ENCODE assay signal across 8 mouse cellular contexts in genomic region chr13:80885834-80886663, GRCm38 (mm10). TPM values are rescaled to one million over a fixed set of nuclear protein-coding genes. Genes with fewer than 3 reads are reported as not detected.
DNase-seq lines count a peak whose midpoint lies in the region; ATAC-seq and TF ChIP-seq lines count a peak whose summit lies in the region.

No protein-coding gene starts in this region.

- WGBS in heart, embryonic 12.5 days, result under 1% methylated on average over 69 of the region's 72 CpGs
- under 1% methylated on average over 64 of the region's 72 CpGs for WGBS in kidney, embryonic 16.5 days
- under 1% methylated on average over 72 of the region's 72 CpGs for WGBS in liver, adult 2 months

- H3K36me3 ChIP-seq in erythroblast, embryonic 14.5 days (ENCODE audit: control insufficient read depth), result peaks cover 40% of the 10 kb centered on the region
- peaks cover 21% of the 10 kb centered on the region for H3K36me3 ChIP-seq in heart, embryonic 12.5 days
- H3K36me3 ChIP-seq in kidney, embryonic 16.5 days (ENCODE audit: insufficient read depth, low read length), result peaks cover 16% of the 10 kb centered on the region
- H3K36me3 ChIP-seq in liver, adult 2 months (ENCODE audit: control insufficient read depth, insufficient read depth, low read length), result peaks cover 27% of the 10 kb centered on the region

- ATAC-seq in heart, embryonic 12.5 days (ENCODE audit: insufficient number of reproducible peaks, low FRiP score), result peak; percentile 91
- peak; percentile 95 for ATAC-seq in kidney, embryonic 16.5 days (ENCODE audit: low FRiP score, low TSS enrichment)
- peak; percentile 56 for ATAC-seq in monocyte, adult 5-6 weeks (replicated peaks; ENCODE audit: insufficient number of reproducible peaks, low FRiP score, low TSS enrichment, poor library complexity, severe bottlenecking)

- H3K4me3 ChIP-seq in erythroblast, embryonic 14.5 days (replicated peaks), result peak overlapping the region; percentile 94
- H3K4me3 ChIP-seq in heart, embryonic 12.5 days, result peak overlapping the region; percentile 83
- H3K4me3 ChIP-seq in kidney, embryonic 16.5 days (ENCODE audit: low read length), result peak overlapping the region; percentile 88
- peak overlapping the region; percentile 90 for H3K4me3 ChIP-seq in liver, adult 2 months (ENCODE audit: insufficient read depth, low read depth, low read length)

- 0 out of 2 replicates have a peak, but pooled peaks cover 3% of the 10 kb centered on the region for H3K79me2 ChIP-seq in liver, adult 2 months (ENCODE audit: control insufficient read depth, insufficient read depth, low read length)

- H3K4me1 ChIP-seq in erythroblast, embryonic 14.5 days (ENCODE audit: control insufficient read depth), result peaks cover 17% of the 10 kb centered on the region
- 0 out of 2 replicates have a peak, but pooled peaks cover 2% of the 10 kb centered on the region for H3K4me1 ChIP-seq in heart, embryonic 12.5 days (replicated peaks)
- H3K4me1 ChIP-seq in kidney, embryonic 16.5 days (ENCODE audit: insufficient read depth, low read length), result peaks cover 7% of the 10 kb centered on the region; the same call in 1 of the 2 replicates
- peaks cover 4% of the 10 kb centered on the region; the same call in 1 of the 2 replicates for H3K4me1 ChIP-seq in liver, adult 2 months (ENCODE audit: control insufficient read depth, insufficient read depth, low read length)

- H3K27me3 ChIP-seq in erythroblast, embryonic 14.5 days (ENCODE audit: control insufficient read depth), result no peaks in the 10 kb centered on the region
- H3K27me3 ChIP-seq in heart, embryonic 12.5 days (replicated peaks), result no peaks in the 10 kb centered on the region
- H3K27me3 ChIP-seq in kidney, embryonic 16.5 days (ENCODE audit: insufficient read depth, low read length), result no peaks in the 10 kb centered on the region
- H3K27me3 ChIP-seq in liver, adult 2 months (ENCODE audit: control insufficient read depth, insufficient read depth, low read length), result no peaks in the 10 kb centered on the region

- no peak for TF ChIP-seq CTCF in liver, adult 2 months (IDR thresholded peaks at IDR 0.05; ENCODE audit: low read depth, low read length)

- H3K4me2 ChIP-seq in heart, embryonic 12.5 days, result peak overlapping the region; percentile 73
- peak overlapping the region; percentile 48 for H3K4me2 ChIP-seq in kidney, embryonic 16.5 days (replicated peaks; ENCODE audit: low read depth, low read length)

- peak; percentile 99 for DNase-seq in CD4-positive, CD25-positive, alpha-beta regulatory T cell, adult 2 months (ENCODE audit: low read depth, low spot score)
- DNase-seq in brain, embryonic 18.5 days (ENCODE audit: low read depth, low spot score), result peak; percentile 91
- DNase-seq in liver, adult 2 months (ENCODE audit: extremely low read depth, low read depth, low spot score), result peak; percentile 57
- DNase-seq in spleen, postnatal 36 days (ENCODE audit: low spot score in 2 of 2), result peak; percentile 96

- H3K9ac ChIP-seq in heart, embryonic 12.5 days, result peak overlapping the region; percentile 100
- H3K9ac ChIP-seq in kidney, embryonic 16.5 days (replicated peaks; ENCODE audit: low read length), result peak overlapping the region; percentile 100
- H3K9ac ChIP-seq in liver, adult 2 months (ENCODE audit: low read depth, low read length), result peak overlapping the region; percentile 96

- peak; percentile 26; the same call in 1 of the 2 replicates for TF ChIP-seq POLR2A in liver, adult 2 months (IDR thresholded peaks at IDR 0.05; ENCODE audit: extremely low read depth, insufficient read depth, low read length)

- H3K9me3 ChIP-seq in erythroblast, embryonic 14.5 days (ENCODE audit: control insufficient read depth, low read length), result no peaks in the 10 kb centered on the region
- no peaks in the 10 kb centered on the region for H3K9me3 ChIP-seq in heart, embryonic 12.5 days (replicated peaks)
- H3K9me3 ChIP-seq in kidney, embryonic 16.5 days (ENCODE audit: low read length), result no peaks in the 10 kb centered on the region

- H3K27ac ChIP-seq in heart, embryonic 12.5 days (ENCODE audit: poor library complexity, severe bottlenecking), result peak overlapping the region; percentile 100
- H3K27ac ChIP-seq in kidney, embryonic 16.5 days (ENCODE audit: low read length), result peak overlapping the region; percentile 100
- peak overlapping the region; percentile 95 for H3K27ac ChIP-seq in liver, adult 2 months (replicated peaks; ENCODE audit: insufficient read depth, low read depth, low read length)

RNA-seq across cellular contexts. Expression of gene Arrdc3, which starts 2.9 kb away (rescaled TPM):
- polyA plus RNA-seq in erythroblast, embryonic 14.5 days (2012), result 0.37 and 0.54 TPM in 2 replicates
- 69.6 and 73.4 TPM in 2 replicates for polyA plus RNA-seq in heart, embryonic 12.5 days (2016; fragmentation: Nextera tagmentation; extraction: Ambion mirVana)
- polyA plus RNA-seq in kidney, embryonic 16.5 days (2015; fragmentation: Nextera tagmentation; extraction: Ambion mirVana), result 61.5 and 64.4 TPM in 2 replicates
- 318 and 336 TPM in 2 replicates for total RNA-seq in liver, adult 2 months (2014; rRNA removed)
- polyA plus RNA-seq in liver, adult 2 months (2012; rRNA removed), result 68.9 and 87.1 TPM in 2 replicates
- total RNA-seq in monocyte, adult 5-6 weeks (2017), result 183 to 220 TPM (median 202 TPM) in 3 replicates

Comparison
In these comparisons a context has a peak if more than half of its experiments do, and no peak if none do; other contexts are left out.
1. Peak in every context shown above with its lines: DNase-seq, ATAC-seq, H3K4me3 ChIP-seq and H3K27ac ChIP-seq.
2. RNA of gene Arrdc3, which starts 2.9 kb away (polyA plus RNA-seq): 68.9 to 87.1 TPM in liver, adult 2 months, 69.6 to 73.4 TPM in heart, embryonic 12.5 days and 61.5 to 64.4 TPM in kidney, embryonic 16.5 days; 0.37 to 0.54 TPM in erythroblast, embryonic 14.5 days; every median in the first group is over 10 times any median in the second.